Mouse (Mus musculus) bone marrow macrophage, adult 2 months (primary cell): ENCODE data around the gene Tspan3.

Experiments
- CTCF ChIP-seq: IDR thresholded peaks from 2 replicates; pipeline ENCODE4 v1.5.1; 2012; ENCODE audit warnings: low read depth, mild to moderate bottlenecking, low read length, moderate library complexity
- POLR2A ChIP-seq: IDR thresholded peaks from 2 replicates; pipeline ENCODE4 v1.6.1; 2012; ENCODE audit warnings: mild to moderate bottlenecking, low read depth, low read length, borderline replicate concordance

GRCm38 (mm10) chr9:56101022-56101421 is 64.3 kb downstream of the Tspan3 start:
- no peak for TF ChIP-seq CTCF
- TF ChIP-seq POLR2A, result no peak
